In genomic region chr5:124014791-124015251, GRCm38 (mm10) we compare ENCODE assay signal across 8 mouse cellular contexts. TPM values are rescaled to one million over a fixed set of nuclear protein-coding genes. Genes with fewer than 3 reads are reported as not detected.
DNase-seq lines count a peak whose midpoint lies in the region; ATAC-seq and TF ChIP-seq lines count a peak whose summit lies in the region.

No protein-coding gene starts in this region.

- no peak overlapping the region for H3K4me2 ChIP-seq in forebrain, embryonic 14.5 days (ENCODE audit: low read length)
- no peak overlapping the region for H3K4me2 ChIP-seq in intestine, embryonic 15.5 days (replicated peaks)

- peak in 1 of 2 experiments; percentile 15 for DNase-seq in left cerebral cortex, adult 2 months (ENCODE audit: extremely low spot score in 1 of 2, low spot score in 2 of 2)
- no peak for DNase-seq in left cerebral cortex, adult 18-20 months (ENCODE audit: low spot score in 2 of 2)
- DNase-seq in forebrain, embryonic 14.5 days (ENCODE audit: low spot score) = peak; percentile 36
- peak; percentile 72 for DNase-seq in lung, postnatal 36 days
- no peak for DNase-seq in urinary bladder, postnatal 4 days (ENCODE audit: low spot score in 2 of 2)
- DNase-seq in gastrocnemius, adult 8-10 months (ENCODE audit: low spot score in 2 of 2) = no peak
- DNase-seq in testis, postnatal 10 days (ENCODE audit: low spot score) = no peak

- peaks cover 60% of the 10 kb centered on the region for H3K4me1 ChIP-seq in forebrain, embryonic 14.5 days (ENCODE audit: control insufficient read depth, insufficient read depth, low read length)
- peaks cover 59% of the 10 kb centered on the region for H3K4me1 ChIP-seq in intestine, embryonic 15.5 days (replicated peaks)

- H3K27ac ChIP-seq in left cerebral cortex, adult 2 months = peak overlapping the region; percentile 56
- H3K27ac ChIP-seq in forebrain, embryonic 14.5 days (ENCODE audit: low read depth, low read length) = no peak overlapping the region
- peak overlapping the region; percentile 32; the same call in 1 of the 2 replicates for H3K27ac ChIP-seq in intestine, embryonic 15.5 days

- H3K9me3 ChIP-seq in forebrain, embryonic 14.5 days (replicated peaks; ENCODE audit: control insufficient read depth, low read length) = no peaks in the 10 kb centered on the region
- H3K9me3 ChIP-seq in intestine, embryonic 15.5 days = no peaks in the 10 kb centered on the region

- no peak overlapping the region for H3K9ac ChIP-seq in forebrain, embryonic 14.5 days (ENCODE audit: low read length)
- H3K9ac ChIP-seq in intestine, embryonic 15.5 days = no peak overlapping the region; the same call in 1 of the 2 replicates

- 14% methylated on average over 11 of the region's 11 CpGs for WGBS in forebrain, embryonic 14.5 days
- 43% methylated on average over 11 of the region's 11 CpGs for WGBS in intestine, embryonic 15.5 days

- no peaks in the 10 kb centered on the region for H3K27me3 ChIP-seq in forebrain, embryonic 14.5 days (replicated peaks; ENCODE audit: control insufficient read depth, insufficient read depth, low read length)
- H3K27me3 ChIP-seq in intestine, embryonic 15.5 days (replicated peaks) = no peaks in the 10 kb centered on the region

- no peak for ATAC-seq in forebrain, embryonic 14.5 days
- no peak for ATAC-seq in intestine, embryonic 15.5 days

- peak overlapping the region; percentile 16; the same call in 1 of the 2 replicates for H3K4me3 ChIP-seq in left cerebral cortex, adult 2 months
- no peak overlapping the region for H3K4me3 ChIP-seq in forebrain, embryonic 14.5 days (ENCODE audit: low read depth, low read length)
- no peak overlapping the region for H3K4me3 ChIP-seq in intestine, embryonic 15.5 days (replicated peaks)

- H3K36me3 ChIP-seq in forebrain, embryonic 14.5 days (ENCODE audit: control insufficient read depth, insufficient read depth, low read length) = peaks cover 21% of the 10 kb centered on the region
- H3K36me3 ChIP-seq in intestine, embryonic 15.5 days = peaks cover 3% of the 10 kb centered on the region; the same call in 1 of the 2 replicates

- TF ChIP-seq CTCF in left cerebral cortex, adult 2 months (IDR thresholded peaks at IDR 0.05) = no peak

- intact Hi-C loops in left cerebral cortex, adult 2 months (cut with DNase I) = no loop called here

RNA-seq across cellular contexts. Expression of gene Vps37b, which starts 17.2 kb away (rescaled TPM):
- total RNA-seq in left cerebral cortex, adult 2 months (2021) = 10 to 100 TPM; 46.1 to 47.3 TPM
- 10 to 100 TPM; 43.2 to 50.5 TPM for total RNA-seq in left cerebral cortex, adult 18-20 months (2021)
- polyA plus RNA-seq in forebrain, embryonic 14.5 days (2014; fragmentation: Nextera tagmentation; extraction: Ambion mirVana) = 70.5 and 86.6 TPM in 2 replicates
- polyA plus RNA-seq in intestine, embryonic 15.5 days (2015; fragmentation: Nextera tagmentation; extraction: Ambion mirVana) = 28.2 and 28.8 TPM in 2 replicates
- 1 to 10 TPM; 4.6 to 6.2 (median 5.1) TPM for total RNA-seq in gastrocnemius, adult 8-10 months (2022)

RNA-seq across cellular contexts. Expression of gene Hip1r, which starts 41.4 kb away (rescaled TPM):
- total RNA-seq in left cerebral cortex, adult 2 months (2021) = 10 to 100 TPM; 68.3 to 74.2 TPM
- 10 to 100 TPM; 66.5 to 67.7 TPM for total RNA-seq in left cerebral cortex, adult 18-20 months (2021)
- polyA plus RNA-seq in forebrain, embryonic 14.5 days (2014; fragmentation: Nextera tagmentation; extraction: Ambion mirVana) = 12.4 and 27.1 TPM in 2 replicates
- 26.0 and 29.3 TPM in 2 replicates for polyA plus RNA-seq in intestine, embryonic 15.5 days (2015; fragmentation: Nextera tagmentation; extraction: Ambion mirVana)
- total RNA-seq in gastrocnemius, adult 8-10 months (2022) = 10 to 100 TPM in 2 of 4 experiments, 1 to 10 TPM in 2; 8.7 to 15.9 (median 11.4) TPM

Comparison
In these comparisons a context has a peak if more than half of its experiments do, and no peak if none do; other contexts are left out.
1. DNase-seq: peak in forebrain, embryonic 14.5 days (single experiment) and lung, postnatal 36 days (single experiment); none in left cerebral cortex, adult 18-20 months (0 of 2), urinary bladder, postnatal 4 days (0 of 2), gastrocnemius, adult 8-10 months (0 of 2) and testis, postnatal 10 days (single experiment).
2. RNA of gene Vps37b, which starts 17.2 kb away (total RNA-seq): 43.2 to 50.5 TPM in left cerebral cortex, adult 18-20 months and 46.1 to 47.3 TPM in left cerebral cortex, adult 2 months; 4.6 to 6.2 TPM in gastrocnemius, adult 8-10 months; every median in the first group is over 4 times any median in the second.
3. RNA of gene Hip1r, which starts 41.4 kb away (total RNA-seq): 68.3 to 74.2 TPM in left cerebral cortex, adult 2 months and 66.5 to 67.7 TPM in left cerebral cortex, adult 18-20 months; 8.7 to 15.9 TPM in gastrocnemius, adult 8-10 months; every median in the first group is over 4 times any median in the second.